Mouse (Mus musculus) frontal cortex, adult (tissue): ENCODE data around the gene Ssc5d.

Experiments
- ATAC-seq: cut with Nextera tagmentation; 2 replicates; pipeline ENCODE4 v1.9.2; 2017; ENCODE audit warnings: mild to moderate bottlenecking, moderate library complexity, mixed read lengths; ENCODE audit not compliant: low TSS enrichment

The Ssc5d gene

GRCm38 (mm10) chr7:4919971-4920370, 5.6 kb upstream of the Ssc5d start:
- no peak for ATAC-seq

- no peak for ATAC-seq
Measured at GRCm38 (mm10) chr7:4920496-4920895, 5.1 kb upstream of the Ssc5d start.

- no peak for ATAC-seq
Measured at GRCm38 (mm10) chr7:4920976-4921823, 4.4 kb upstream of the Ssc5d start.

GRCm38 (mm10) chr7:4921824-4922482, 3.6 kb upstream of the Ssc5d start, which contains the start of gene Nat14:
TSS of gene Nat14 (plus strand) at chr7:4922028.
- no peak for ATAC-seq

- peak; percentile 68 for ATAC-seq
Measured at GRCm38 (mm10) chr7:4922508-4922907, 3.1 kb upstream of the Ssc5d start.

GRCm38 (mm10) chr7:4922931-4923565, 2.5 kb upstream of the Ssc5d start:
- ATAC-seq, result 0 out of 2 replicates have a peak, but pooled peaks have one; percentile 10

- ATAC-seq, result peak; percentile 41
Measured at GRCm38 (mm10) chr7:4923586-4924364, 1.8 kb upstream of the Ssc5d start.

GRCm38 (mm10) chr7:4924483-4924882, 1.1 kb upstream of the Ssc5d start:
- no peak for ATAC-seq

- no peak; the same call in 1 of the 2 replicates for ATAC-seq
Measured at GRCm38 (mm10) chr7:4924891-4925301, 689 bp upstream of the Ssc5d start.

GRCm38 (mm10) chr7:4926849-4927248, 1.3 kb downstream of the Ssc5d start:
- ATAC-seq, result no peak

- no peak for ATAC-seq
Measured at GRCm38 (mm10) chr7:4927711-4928110, 2.1 kb downstream of the Ssc5d start.

- ATAC-seq, result no peak
Measured at GRCm38 (mm10) chr7:4928323-4928722, 2.7 kb downstream of the Ssc5d start.

GRCm38 (mm10) chr7:4933103-4933502, 7.5 kb downstream of the Ssc5d start:
- no peak for ATAC-seq

- ATAC-seq, result no peak
Measured at GRCm38 (mm10) chr7:4934160-4934914, 8.8 kb downstream of the Ssc5d start.

GRCm38 (mm10) chr7:4936832-4937231, 11.2 kb downstream of the Ssc5d start:
- no peak for ATAC-seq

- no peak for ATAC-seq
Measured at GRCm38 (mm10) chr7:4937392-4937791, 11.8 kb downstream of the Ssc5d start.

- ATAC-seq, result no peak
Measured at GRCm38 (mm10) chr7:4938456-4938855, 12.9 kb downstream of the Ssc5d start.

GRCm38 (mm10) chr7:4940068-4940479, 14.5 kb downstream of the Ssc5d start:
- peak; percentile 72; the same call in 1 of the 2 replicates for ATAC-seq

- no peak for ATAC-seq
Measured at GRCm38 (mm10) chr7:4942673-4943072, 17.1 kb downstream of the Ssc5d start.

GRCm38 (mm10) chr7:4943223-4943815, 17.7 kb downstream of the Ssc5d start:
- peak; percentile 92 for ATAC-seq
